Mouse (Mus musculus) CH12.LX (cell line): ENCODE results near the gene Coq10a.

Experiments used
- CHD2 ChIP-seq: IDR thresholded peaks from 2 replicates; pipeline ENCODE4 v1.6.1; 2011; ENCODE audit warnings: low read length, improper control_type of control experiment
- CTCF ChIP-seq, 2 experiments: IDR thresholded peaks in 1 of 2; conservative IDR thresholded peaks in 1 of 2; 2 replicates each; pipeline ENCODE4 v1.5.1; 2011 to 2012; ENCODE audit warnings: low read depth in 2 of 2, low read length in 2 of 2, improper control_type of control experiment in 1 of 2, inconsistent platforms in 1 of 2, mild to moderate bottlenecking in 1 of 2, moderate library complexity in 1 of 2
- MAZ ChIP-seq: IDR thresholded peaks from 2 replicates; pipeline ENCODE4 v1.6.1; 2012; ENCODE audit warnings: low read depth, mild to moderate bottlenecking, inconsistent platforms, low read length, improper control_type of control experiment, moderate library complexity
- POLR2A ChIP-seq: IDR thresholded peaks from 2 replicates; pipeline ENCODE4 v1.6.1; 2011; ENCODE audit warnings: low read depth, mild to moderate bottlenecking, improper control_type of control experiment, low read length
- POLR2AphosphoS2 ChIP-seq: IDR thresholded peaks from 2 replicates; pipeline ENCODE4 v1.6.1; 2011; ENCODE audit warnings: low read depth, low read length, improper control_type of control experiment
- TCF12 ChIP-seq: IDR thresholded peaks from 2 replicates; pipeline ENCODE4 v1.6.1; 2014; ENCODE audit warnings: low read depth, mild to moderate bottlenecking, inconsistent platforms, low read length, improper control_type of control experiment
- USF1 ChIP-seq: IDR thresholded peaks from 2 replicates; pipeline ENCODE4 v1.6.1; 2014; ENCODE audit warnings: low read depth, mild to moderate bottlenecking, inconsistent platforms, low read length, improper control_type of control experiment
- ZC3H11A ChIP-seq: IDR thresholded peaks from 2 replicates; pipeline ENCODE4 v1.6.1; 2012; ENCODE audit warnings: low read depth, mild to moderate bottlenecking, inconsistent platforms, low read length, improper control_type of control experiment

DNA sequence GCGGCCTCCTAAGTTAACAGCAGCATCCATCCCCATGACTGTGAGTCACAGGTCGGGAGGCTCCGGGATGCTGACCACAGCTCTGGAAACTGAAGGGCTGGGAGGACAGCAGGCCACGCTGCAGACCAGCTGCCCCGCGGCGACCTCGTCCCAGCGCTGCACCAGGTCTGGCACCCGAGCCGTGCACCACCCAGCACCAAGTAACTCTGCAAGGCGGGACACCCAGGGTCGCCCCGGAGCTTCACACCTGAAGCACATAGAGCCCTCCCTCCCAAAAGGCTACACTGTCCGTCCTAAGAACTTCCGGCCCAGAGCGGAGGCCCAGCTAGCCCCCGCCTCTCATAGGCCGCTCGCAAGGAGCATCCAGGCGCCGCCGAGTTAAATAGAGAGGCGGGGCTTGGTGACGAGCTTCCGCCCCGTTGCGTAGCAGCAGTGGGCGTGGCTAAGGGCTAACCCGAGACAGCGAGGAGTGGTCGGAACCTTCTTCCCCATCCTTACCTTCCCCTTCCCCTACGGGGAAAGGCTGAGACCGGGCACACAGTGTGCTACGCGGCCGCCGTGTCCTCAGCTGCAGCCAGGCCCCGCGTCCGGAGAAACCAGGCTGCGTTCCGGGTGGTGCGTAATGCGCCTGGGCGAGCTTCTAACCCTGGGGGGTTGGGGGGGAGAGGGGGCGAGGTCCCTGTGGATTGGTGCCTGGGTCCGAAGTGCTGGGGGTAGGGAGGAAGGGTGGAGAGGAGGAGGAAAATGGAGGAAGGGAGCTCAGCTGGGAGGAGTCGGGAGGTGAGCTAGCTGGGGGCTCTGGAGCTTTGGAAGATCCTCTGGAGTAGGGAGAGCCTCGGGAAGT, 42.6 kb upstream of the Coq10a start, which contains the start of the genes Nabp2 and Rnf41:
- TF ChIP-seq MAZ (peak; percentile 84), CTCF (conservative IDR thresholded peaks at IDR 0.05 in 1 of 2, IDR thresholded peaks at IDR 0.05 in 1 of 2; ENCODE audit: low read depth in 2 of 2, low read length in 2 of 2) (no peak), POLR2AphosphoS2 (0 out of 2 replicates have a peak, but pooled peaks have one; percentile 33), POLR2A (peak; percentile 83), CHD2 (no peak; the same call in none of the 2 replicates), USF1 (no peak), ZC3H11A (no peak), TCF12 (peak; percentile 91)
